Mouse (Mus musculus): Measurements from ENCODE around the gene Gtf3c2. TPM values are rescaled to one million over a fixed set of nuclear protein-coding genes. Genes with fewer than 3 reads are reported as not detected.

Gene Gtf3c2
- polyA plus RNA-seq, 1 experiment from 2014 or later, result 55.5 TPM

GRCm38 (mm10) chr5:31168630-31169029 lies 11.3 kb downstream of the Gtf3c2 start:
- WGBS, result 96% methylated on average over 4 of the region's 4 CpGs
- Histone ChIP-seq H3K27ac (ENCODE audit: low read depth, low read length) (no peak overlapping the region), H3K4me1 (ENCODE audit: control insufficient read depth, insufficient read depth, low read length) (no peaks in the 10 kb centered on the region), H3K36me3 (ENCODE audit: control insufficient read depth, insufficient read depth, low read length) (peaks cover 69% of the 10 kb centered on the region), H3K4me3 (ENCODE audit: low read depth, low read length) (no peak overlapping the region), H3K9ac (replicated peaks; ENCODE audit: low read depth, low read length) (no peak overlapping the region), H3K9me3 (ENCODE audit: control insufficient read depth, low read length) (no peaks in the 10 kb centered on the region), H3K4me2 (ENCODE audit: low read depth, low read length) (no peak overlapping the region), H3K27me3 (ENCODE audit: control insufficient read depth, insufficient read depth, low read length) (no peaks in the 10 kb centered on the region)
- ATAC-seq (ENCODE audit: low read depth), result no peak

DNA sequence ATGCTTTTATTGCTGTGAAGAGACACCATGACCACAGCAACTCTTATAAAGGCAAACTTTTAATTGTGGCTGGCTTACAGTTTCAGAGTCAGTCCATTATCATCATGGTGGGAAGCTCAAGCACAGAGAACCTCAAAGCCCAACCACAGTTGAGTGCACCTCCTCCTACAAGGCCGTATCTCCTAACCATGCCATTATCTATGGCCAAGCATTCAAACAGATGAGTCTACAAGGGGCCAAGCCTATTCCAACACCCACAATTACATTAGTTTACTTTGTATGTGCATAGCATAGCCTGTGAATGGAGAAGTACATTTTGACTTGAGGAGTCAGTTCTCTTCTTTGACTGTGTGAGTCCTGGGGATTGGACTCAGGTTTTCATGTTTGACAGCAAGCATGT lies 15.1 kb downstream of the Gtf3c2 start:
- Histone ChIP-seq H3K27me3 (ENCODE audit: control insufficient read depth, insufficient read depth, low read length) (no peaks in the 10 kb centered on the region), H3K27ac (ENCODE audit: low read depth, low read length) (no peak overlapping the region), H3K4me1 (ENCODE audit: control insufficient read depth, insufficient read depth, low read length) (no peaks in the 10 kb centered on the region), H3K9me3 (ENCODE audit: control insufficient read depth, low read length) (no peaks in the 10 kb centered on the region), H3K36me3 (ENCODE audit: control insufficient read depth, insufficient read depth, low read length) (peaks cover 78% of the 10 kb centered on the region), H3K4me2 (ENCODE audit: low read depth, low read length) (no peak overlapping the region), H3K4me3 (ENCODE audit: low read depth, low read length) (no peak overlapping the region), H3K9ac (replicated peaks; ENCODE audit: low read depth, low read length) (no peak overlapping the region)
- no peak for ATAC-seq (ENCODE audit: low read depth)
- 98% methylated on average over 1 of the region's 1 CpGs for WGBS

- Histone ChIP-seq H3K9me3 (ENCODE audit: control insufficient read depth, low read length) (no peaks in the 10 kb centered on the region), H3K4me2 (ENCODE audit: low read depth, low read length) (no peak overlapping the region), H3K4me3 (ENCODE audit: low read depth, low read length) (no peak overlapping the region), H3K4me1 (ENCODE audit: control insufficient read depth, insufficient read depth, low read length) (no peaks in the 10 kb centered on the region), H3K36me3 (ENCODE audit: control insufficient read depth, insufficient read depth, low read length) (peaks cover 79% of the 10 kb centered on the region), H3K9ac (replicated peaks; ENCODE audit: low read depth, low read length) (no peak overlapping the region), H3K27ac (ENCODE audit: low read depth, low read length) (no peak overlapping the region), H3K27me3 (ENCODE audit: control insufficient read depth, insufficient read depth, low read length) (no peaks in the 10 kb centered on the region)
- ATAC-seq (ENCODE audit: low read depth), result no peak
These were observed 17.5 kb downstream of the Gtf3c2 start for GRCm38 (mm10) chr5:31162462-31162861.

GRCm38 (mm10) chr5:31154152-31154553 lies 25.8 kb downstream of the Gtf3c2 start, which contains the start of gene Mpv17:
Gene Mpv17, minus strand, starts transcription at chr5:31154251.
- Histone ChIP-seq H3K36me3 (ENCODE audit: control insufficient read depth, insufficient read depth, low read length) (peaks cover 27% of the 10 kb centered on the region), H3K4me1 (ENCODE audit: control insufficient read depth, insufficient read depth, low read length) (peaks cover 12% of the 10 kb centered on the region), H3K4me2 (ENCODE audit: low read depth, low read length) (peak within 1 kb of the TSS; percentile 67), H3K9me3 (ENCODE audit: control insufficient read depth, low read length) (no peaks in the 10 kb centered on the region), H3K27me3 (ENCODE audit: control insufficient read depth, insufficient read depth, low read length) (no peaks in the 10 kb centered on the region), H3K27ac (ENCODE audit: low read depth, low read length) (no peak within 1 kb of the TSS), H3K9ac (replicated peaks; ENCODE audit: low read depth, low read length) (peak within 1 kb of the TSS; percentile 54), H3K4me3 (ENCODE audit: low read depth, low read length) (peak within 1 kb of the TSS; percentile 51)
- ATAC-seq (ENCODE audit: low read depth), result peak; percentile 97
- WGBS, result under 1% methylated on average over 19 of the region's 19 CpGs

- Histone ChIP-seq H3K4me3 (ENCODE audit: low read depth, low read length) (peak overlapping the region; percentile 51), H3K9ac (replicated peaks; ENCODE audit: low read depth, low read length) (peak overlapping the region; percentile 54), H3K9me3 (ENCODE audit: control insufficient read depth, low read length) (no peaks in the 10 kb centered on the region), H3K4me1 (ENCODE audit: control insufficient read depth, insufficient read depth, low read length) (peaks cover 12% of the 10 kb centered on the region), H3K36me3 (ENCODE audit: control insufficient read depth, insufficient read depth, low read length) (peaks cover 22% of the 10 kb centered on the region), H3K27me3 (ENCODE audit: control insufficient read depth, insufficient read depth, low read length) (no peaks in the 10 kb centered on the region), H3K4me2 (ENCODE audit: low read depth, low read length) (peak overlapping the region; percentile 67), H3K27ac (ENCODE audit: low read depth, low read length) (no peak overlapping the region)
- ATAC-seq (ENCODE audit: low read depth), result peak; percentile 32
- 44% methylated on average over 6 of the region's 6 CpGs for WGBS
These were observed 26.3 kb downstream of the Gtf3c2 start for GRCm38 (mm10) chr5:31153516-31154151.

- no peak for ATAC-seq (ENCODE audit: low read depth)
- Histone ChIP-seq H3K4me3 (ENCODE audit: low read depth, low read length) (no peak overlapping the region), H3K4me2 (ENCODE audit: low read depth, low read length) (no peak overlapping the region), H3K9ac (replicated peaks; ENCODE audit: low read depth, low read length) (no peak overlapping the region), H3K9me3 (ENCODE audit: control insufficient read depth, low read length) (no peaks in the 10 kb centered on the region), H3K36me3 (ENCODE audit: control insufficient read depth, insufficient read depth, low read length) (0 out of 2 replicates have a peak, but pooled peaks cover 5% of the 10 kb centered on the region), H3K27ac (ENCODE audit: low read depth, low read length) (no peak overlapping the region), H3K4me1 (ENCODE audit: control insufficient read depth, insufficient read depth, low read length) (peaks cover 12% of the 10 kb centered on the region), H3K27me3 (ENCODE audit: control insufficient read depth, insufficient read depth, low read length) (no peaks in the 10 kb centered on the region)
- 90% methylated on average over 3 of the region's 3 CpGs for WGBS
These were observed 28.2 kb downstream of the Gtf3c2 start for GRCm38 (mm10) chr5:31151746-31152145.

DNA sequence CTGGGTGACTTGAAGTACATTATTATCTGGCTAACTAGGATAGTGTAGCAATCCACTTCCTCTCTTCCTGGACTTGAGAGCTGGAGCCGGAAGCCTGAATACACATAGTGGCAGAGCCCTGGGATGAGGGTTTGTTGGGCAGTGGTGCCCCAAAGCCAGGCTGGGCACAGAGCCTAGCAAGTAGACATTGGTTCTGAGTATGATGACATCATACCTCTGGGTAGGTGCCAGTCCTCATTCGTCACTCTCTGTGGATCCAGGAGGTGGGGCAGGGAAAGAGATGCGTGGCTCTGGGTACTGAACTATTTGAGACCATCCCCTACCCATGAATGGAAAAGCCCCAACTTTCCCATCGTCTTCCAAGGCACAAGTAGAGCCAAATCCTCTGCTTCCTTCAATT lies 30.2 kb downstream of the Gtf3c2 start:
- no peak overlapping the region for H3K4me3 ChIP-seq (ENCODE audit: low read depth, low read length)
- H3K36me3 ChIP-seq (ENCODE audit: control insufficient read depth, insufficient read depth, low read length), result no peaks in the 10 kb centered on the region
- no peak overlapping the region for H3K4me2 ChIP-seq (ENCODE audit: low read depth, low read length)
- peaks cover 11% of the 10 kb centered on the region for H3K4me1 ChIP-seq (ENCODE audit: control insufficient read depth, insufficient read depth, low read length)
- no peak overlapping the region for H3K9ac ChIP-seq (replicated peaks; ENCODE audit: low read depth, low read length)
- no peaks in the 10 kb centered on the region for H3K27me3 ChIP-seq (ENCODE audit: control insufficient read depth, insufficient read depth, low read length)
- H3K9me3 ChIP-seq (ENCODE audit: control insufficient read depth, low read length), result no peaks in the 10 kb centered on the region
- WGBS, result 93% methylated on average over 4 of the region's 4 CpGs
- no peak overlapping the region for H3K27ac ChIP-seq (ENCODE audit: low read depth, low read length)
- no peak for ATAC-seq (ENCODE audit: low read depth)

DNA sequence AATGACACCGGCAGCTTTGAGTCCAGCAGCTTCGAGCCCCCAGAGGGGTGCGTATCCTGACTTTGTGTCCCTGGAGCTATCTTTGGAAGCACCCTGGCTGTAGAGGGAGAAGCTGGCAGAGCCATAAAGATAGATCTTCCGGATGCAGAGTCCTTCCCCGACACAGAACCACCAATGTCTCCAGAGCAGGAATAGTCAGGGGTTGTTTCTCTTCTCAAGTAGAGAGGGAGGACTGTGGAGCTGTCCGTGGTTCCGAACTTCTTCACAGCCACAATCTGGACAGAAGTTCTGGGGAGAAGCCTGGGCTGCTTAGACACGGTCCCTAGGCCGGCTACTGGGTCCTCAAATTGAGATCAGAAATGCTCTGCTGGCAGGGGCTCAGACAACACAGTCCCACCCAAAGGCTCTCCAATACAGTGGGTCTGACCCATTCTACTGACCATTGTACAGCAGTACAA lies 40.9 kb downstream of the Gtf3c2 start:
- Histone ChIP-seq H3K9me3 (ENCODE audit: control insufficient read depth, low read length) (no peaks in the 10 kb centered on the region), H3K4me3 (ENCODE audit: low read depth, low read length) (no peak overlapping the region), H3K27ac (ENCODE audit: low read depth, low read length) (no peak overlapping the region), H3K27me3 (ENCODE audit: control insufficient read depth, insufficient read depth, low read length) (peaks cover 38% of the 10 kb centered on the region), H3K4me2 (ENCODE audit: low read depth, low read length) (no peak overlapping the region; the same call in 1 of the 2 replicates), H3K4me1 (ENCODE audit: control insufficient read depth, insufficient read depth, low read length) (0 out of 2 replicates have a peak, but pooled peaks cover 3% of the 10 kb centered on the region), H3K9ac (replicated peaks; ENCODE audit: low read depth, low read length) (no peak overlapping the region), H3K36me3 (ENCODE audit: control insufficient read depth, insufficient read depth, low read length) (no peaks in the 10 kb centered on the region)
- ATAC-seq (ENCODE audit: low read depth), result no peak
- 13% methylated on average over 9 of the region's 9 CpGs for WGBS

GRCm38 (mm10) chr5:31138241-31138967 lies 41.5 kb downstream of the Gtf3c2 start, which contains the start of gene Ucn:
Gene Ucn, minus strand, starts transcription at chr5:31138829.
- Histone ChIP-seq H3K4me1 (ENCODE audit: control insufficient read depth, insufficient read depth, low read length) (0 out of 2 replicates have a peak, but pooled peaks cover 3% of the 10 kb centered on the region), H3K4me2 (ENCODE audit: low read depth, low read length) (peak within 1 kb of the TSS; percentile 44), H3K36me3 (ENCODE audit: control insufficient read depth, insufficient read depth, low read length) (no peaks in the 10 kb centered on the region), H3K4me3 (ENCODE audit: low read depth, low read length) (peak within 1 kb of the TSS; percentile 22), H3K9me3 (ENCODE audit: control insufficient read depth, low read length) (no peaks in the 10 kb centered on the region), H3K9ac (replicated peaks; ENCODE audit: low read depth, low read length) (no peak within 1 kb of the TSS; the same call in 1 of the 2 replicates), H3K27ac (ENCODE audit: low read depth, low read length) (no peak within 1 kb of the TSS), H3K27me3 (ENCODE audit: control insufficient read depth, insufficient read depth, low read length) (peaks cover 41% of the 10 kb centered on the region)
- 0 out of 2 replicates have a peak, but pooled peaks have one; percentile 44 for ATAC-seq (ENCODE audit: low read depth)
- under 1% methylated on average over 52 of the region's 52 CpGs for WGBS

Measured in neural tube, embryonic 14.5 days (tissue).